Mouse (Mus musculus) T-helper 1 cell (primary cell): ENCODE data around the gene Olfr1164.

Experiments
- in situ Hi-C: fragments of 300-600 bp; cut with MboI, MseI; formaldehyde crosslinking; loops from one replicate; pipeline ENCODE4 v1.15.1; 2025; ENCODE audit warnings: high pct_unique_total_duplicates

Olfr1164 gene

DNA sequence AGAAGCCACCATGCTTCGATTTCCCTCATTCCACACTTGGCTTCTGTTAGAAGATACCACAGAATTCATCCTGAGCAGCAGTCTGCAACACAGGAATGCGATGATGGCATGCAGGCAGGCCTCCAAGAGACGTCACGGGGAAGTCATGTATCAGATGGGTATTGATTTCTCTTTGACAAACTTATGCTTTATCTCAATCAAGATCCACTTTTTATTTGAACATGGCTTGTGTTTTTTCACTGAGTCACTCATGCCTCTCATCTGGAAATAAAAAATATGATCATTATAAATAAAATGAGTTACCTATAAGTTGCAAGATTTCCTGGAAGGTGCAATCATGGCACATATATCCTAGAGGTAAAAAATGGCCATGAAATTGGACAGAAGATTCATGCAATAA lies at the start of gene Olfr1164:
Gene Olfr1164 (minus strand): TSS at position 101 of the 400 bp plus-strand sequence.
- in situ Hi-C loops: no loop called here

DNA sequence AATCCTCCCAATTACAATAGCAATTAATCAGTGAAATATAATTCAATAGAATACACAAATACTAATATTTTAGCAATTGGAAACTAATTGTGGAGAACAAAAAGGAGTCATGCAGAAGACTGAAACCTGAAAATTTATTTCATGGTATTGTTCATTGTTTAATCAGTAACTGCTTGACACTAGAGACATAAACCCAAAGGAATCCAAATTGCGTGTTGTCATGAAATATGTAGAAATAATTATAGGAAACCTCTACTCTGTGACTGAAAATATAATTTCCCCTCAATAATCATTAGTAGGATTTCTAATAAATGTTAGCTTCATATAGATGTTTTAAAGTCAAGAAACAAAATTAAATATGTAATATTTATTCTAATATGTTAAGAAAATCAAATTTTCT lies 34.4 kb upstream of the Olfr1164 start, which contains the start of gene Olfr1166:
Gene Olfr1166 (minus strand): TSS at position 101 of the 400 bp plus-strand sequence.
- in situ Hi-C loops: no loop called here

DNA sequence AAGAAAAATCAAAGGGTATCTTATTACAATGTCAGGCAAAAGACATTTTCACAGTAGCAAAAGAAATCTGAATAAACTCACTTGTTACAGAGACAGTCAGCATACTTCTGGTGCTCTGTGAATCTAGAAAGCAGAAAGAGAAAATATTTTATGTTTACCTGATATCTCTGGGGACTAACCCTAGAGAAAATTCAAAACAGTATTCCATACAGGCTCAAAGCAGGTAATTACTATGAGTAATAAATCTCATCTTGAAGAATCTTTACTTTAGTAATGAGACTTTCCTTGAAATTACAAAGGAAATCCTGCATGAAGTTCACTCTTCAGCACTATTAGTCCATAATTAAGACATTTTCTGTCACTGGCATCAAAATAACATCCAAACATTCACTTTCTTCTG lies 22.0 kb downstream of the Olfr1164 start, which contains the start of gene Olfr1163:
Gene Olfr1163 (minus strand): TSS at position 101 of the 400 bp plus-strand sequence.
- in situ Hi-C loops: no loop called here

DNA sequence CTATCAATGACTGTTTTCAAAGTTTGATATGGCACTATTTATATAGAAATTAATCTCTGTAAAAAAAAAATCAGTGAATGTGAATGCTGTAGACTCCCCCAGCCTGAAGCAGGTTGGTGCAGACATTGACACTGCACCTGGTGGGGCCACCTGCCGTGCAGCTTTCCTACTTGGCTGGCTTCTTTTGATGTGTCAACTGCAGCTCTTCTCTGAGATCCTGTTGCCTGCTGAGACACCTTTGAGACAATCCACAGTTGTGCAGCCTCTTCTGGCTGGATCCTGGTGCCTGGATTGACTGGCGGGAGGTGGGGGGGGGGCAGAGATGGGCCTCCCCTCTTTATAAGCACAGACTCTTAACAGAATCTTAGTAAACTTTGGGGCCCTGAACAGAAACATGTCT lies 30.2 kb downstream of the Olfr1164 start:
- in situ Hi-C loops: no loop called here

DNA sequence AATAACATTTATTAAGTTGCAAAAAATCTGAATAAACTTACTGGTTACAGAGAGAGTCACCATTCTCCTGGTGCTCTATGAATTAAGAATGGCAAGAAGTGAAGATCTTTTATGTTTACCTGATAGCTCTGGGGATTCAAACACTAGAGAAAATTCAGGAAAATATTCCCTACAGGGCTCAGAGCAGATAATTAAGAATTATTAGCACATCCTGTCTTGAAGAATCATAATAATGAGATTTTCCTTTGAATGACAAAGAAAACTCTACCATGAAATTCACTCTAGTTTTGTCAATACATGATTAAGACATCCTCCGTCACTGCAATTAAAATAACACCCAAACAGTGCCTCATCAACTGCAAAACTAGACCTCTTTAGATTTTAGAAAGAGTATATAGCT lies 42.7 kb downstream of the Olfr1164 start, which contains the start of gene Olfr1162:
Gene Olfr1162 (minus strand): TSS at position 101 of the 400 bp plus-strand sequence.
- in situ Hi-C loops: no loop called here
